22 mouse cellular contexts compared by ENCODE assay signal in the genomic region with DNA sequence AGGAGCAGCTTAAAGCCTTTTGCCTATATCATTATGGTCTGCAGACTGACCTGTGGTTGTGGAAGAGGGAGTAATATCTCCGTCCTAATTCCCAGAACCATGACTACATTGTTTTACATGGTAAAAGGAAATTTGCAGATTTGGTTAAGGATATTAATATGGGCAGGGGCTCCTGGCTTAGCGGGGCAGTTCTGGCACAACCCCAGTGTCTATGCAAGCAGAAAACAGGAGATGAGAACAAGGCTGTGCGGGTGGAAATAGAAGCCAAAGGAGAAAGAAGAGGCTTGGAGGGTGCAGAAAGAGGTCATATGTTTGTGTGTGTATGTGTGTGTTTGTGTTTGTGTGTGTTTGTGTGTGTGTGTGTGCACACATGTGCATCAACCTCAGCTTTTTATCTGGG. TPM values are rescaled to one million over a fixed set of nuclear protein-coding genes. Genes with fewer than 3 reads are reported as not detected.
DNase-seq lines count a peak whose midpoint lies in the region.
"Had no signal": no experiment of that assay in that cellular context is flagged by ENCODE, and none has a peak within 500 bp of the region (broad histone marks: within the 10 kb centered on the region; RNA-seq: fewer than 3 reads in every experiment).

No protein-coding gene starts in this region.

- intact Hi-C loops in left cerebral cortex, postnatal 4 days (cut with DNase I), result no loop called here

- peak; percentile 81 to 85 for DNase-seq in cerebellum, postnatal 10 days
- DNase-seq in cerebellum, adult 18-20 months, result no peak
- peak; percentile 67 to 71 for DNase-seq in cerebellum, postnatal 14 days
- no peak for DNase-seq in cerebellum, adult 11 months
- DNase-seq in heart, adult 11 months, result peak; percentile 43
- DNase-seq in heart, adult 9 months (ENCODE audit: low spot score in 2 of 2), result no peak
- DNase-seq in left cerebral cortex, postnatal 4 days, result peak; percentile 42
- no peak for DNase-seq in left cerebral cortex, adult 8-10 months (ENCODE audit: low spot score in 2 of 2)
- DNase-seq: adrenal gland, adult 2 months; adrenal gland, adult 8-10 months; adrenal gland, postnatal 10 days; adrenal gland, postnatal 14 days; adrenal gland, postnatal 25 days; adrenal gland, postnatal 36 days; B cell, adult 2 months; cerebellum, adult 11-12 months; cerebellum, adult 2 months had no signal

RNA-seq across cellular contexts. Expression of a gene that starts 17.0 kb away (rescaled TPM):
- not detected for total RNA-seq in left cerebral cortex, postnatal 4 days (2021)
- total RNA-seq in left cerebral cortex, adult 8-10 months (2022), result not detected
- total RNA-seq: adrenal gland, adult 18-20 months; adrenal gland, adult 2 months; adrenal gland, adult 8-10 months; adrenal gland, postnatal 10 days; adrenal gland, postnatal 14 days; adrenal gland, postnatal 25 days; adrenal gland, postnatal 36 days; adrenal gland, postnatal 4 days; CH12.LX; ES-E14; MEL had no signal

Comparison
In these comparisons a context has a peak if more than half of its experiments do, and no peak if none do; other contexts are left out.
1. DNase-seq: peak in cerebellum, postnatal 10 days (2 of 2), cerebellum, postnatal 14 days (2 of 2), heart, adult 11 months (single experiment) and left cerebral cortex, postnatal 4 days (single experiment); none in cerebellum, adult 18-20 months (0 of 2), cerebellum, adult 11 months (single experiment), heart, adult 9 months (0 of 2) and left cerebral cortex, adult 8-10 months (0 of 2).